Mouse (Mus musculus) embryonic facial prominence, embryonic 14.5 days (tissue): Measurements from ENCODE around the gene B4gat1. TPM values are rescaled to one million over a fixed set of nuclear protein-coding genes. Genes with fewer than 3 reads are reported as not detected.

ENCODE experiments used
- ATAC-seq: fragments of 200-750 bp; cut with Nextera tagmentation; 2 replicates; pipeline ENCODE4 v1.8.0; 2017; ENCODE audit warnings: low read depth, moderate number of reproducible peaks, moderate TSS enrichment
- DNase-seq: peaks from one replicate; pipeline ENCODE4 v3.0.0-alpha.2; 2015; ENCODE audit warnings: low spot score
- H3K27ac ChIP-seq: fragments of 300-500 bp; sonication (generic); replicated peaks from 2 replicates; pipeline ENCODE4 v1.5.1; 2014; ENCODE audit warnings: low read depth, mild to moderate bottlenecking, low read length, moderate library complexity
- H3K27me3 ChIP-seq: fragments of 300-500 bp; sonication (generic); replicated peaks from 2 replicates; pipeline ENCODE4 v1.6.1; 2014; ENCODE audit warnings: low read length; ENCODE audit not compliant: control insufficient read depth, insufficient read depth
- H3K36me3 ChIP-seq: fragments of 300-500 bp; sonication (generic); 2 replicates; pipeline ENCODE4 v1.6.1; 2014; ENCODE audit warnings: low read length, mixed read lengths; ENCODE audit not compliant: control insufficient read depth, insufficient read depth
- H3K4me1 ChIP-seq: fragments of 300-500 bp; sonication (generic); 2 replicates; pipeline ENCODE4 v1.6.1; 2014; ENCODE audit warnings: antibody characterized with exemption, low read length; ENCODE audit not compliant: control insufficient read depth, insufficient read depth
- H3K4me2 ChIP-seq: fragments of 300-500 bp; sonication (generic); 2 replicates; pipeline ENCODE4 v1.6.1; 2014; ENCODE audit warnings: low read depth, mild to moderate bottlenecking, low read length, moderate library complexity, mixed read lengths
- H3K4me3 ChIP-seq: fragments of 300-500 bp; sonication (generic); 2 replicates; pipeline ENCODE4 v1.5.1; 2014; ENCODE audit warnings: low read depth, mild to moderate bottlenecking, low read length
- H3K9ac ChIP-seq: fragments of 300-500 bp; sonication (generic); 2 replicates; pipeline ENCODE4 v1.6.1; 2014; ENCODE audit warnings: low read depth, mild to moderate bottlenecking, low read length, moderate library complexity, mixed read lengths
- H3K9me3 ChIP-seq: fragments of 300-500 bp; sonication (generic); 2 replicates; pipeline ENCODE4 v1.6.1; 2016; ENCODE audit warnings: low read length; ENCODE audit not compliant: control insufficient read depth
- WGBS: fragments of 180-500 bp; shearing (Covaris S2); extraction: QIAGEN DNeasy Blood & Tissue Kit; methylation state at CpG from one replicate; pipeline ENCODE4 v1.1.7; 2014; 5-methylcytosine and 5-hydroxymethylcytosine counted together
- polyA plus RNA-seq: library from polyadenylated mRNA; unstranded; fragments of >200 nt; fragmentation: Nextera tagmentation; extraction: Ambion mirVana; gene quantifications from 2 replicates; pipeline ENCODE4 v1.2.1, GENCODE M21; 2014

B4gat1 gene
- polyA plus RNA-seq, 1 experiment from 2014 or later, result 42.9 TPM

- Histone ChIP-seq H3K36me3 (peaks cover 29% of the 10 kb centered on the region), H3K9ac (peak overlapping the region; percentile 2; the same call in 1 of the 2 replicates), H3K4me1 (peaks cover 13% of the 10 kb centered on the region), H3K4me2 (peak overlapping the region; percentile 40), H3K4me3 (peak overlapping the region; percentile 17; the same call in 1 of the 2 replicates), H3K9me3 (no peaks in the 10 kb centered on the region), H3K27ac (no peak overlapping the region), H3K27me3 (peaks cover 33% of the 10 kb centered on the region)
- ATAC-seq (no peak), DNase-seq (no peak)
- WGBS, result 4% methylated on average over 17 of the region's 17 CpGs
Measured at GRCm38 (mm10) chr19:5051031-5051430, 12.4 kb downstream of the B4gat1 start.

DNA sequence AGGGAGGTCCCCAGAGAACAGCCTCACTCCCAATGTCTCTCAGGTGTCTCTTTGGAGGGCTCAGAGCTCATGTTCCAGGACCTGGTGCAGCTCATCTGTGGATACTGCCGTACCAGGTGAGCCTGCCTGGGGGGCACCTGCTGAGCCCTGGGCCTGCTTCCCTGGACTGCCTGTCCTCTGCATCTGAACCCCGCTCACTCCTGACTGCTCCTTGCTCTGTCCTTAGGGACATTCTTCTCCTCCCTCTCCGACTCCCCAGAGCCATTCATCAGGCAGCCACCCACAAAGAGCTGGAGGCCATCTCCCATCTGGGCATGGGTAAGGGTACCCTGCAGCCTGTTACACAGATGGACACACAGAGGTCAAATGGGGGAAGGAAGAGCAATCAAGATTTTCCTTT is 12.9 kb downstream of the B4gat1 start:
- H3K9me3 ChIP-seq, result no peaks in the 10 kb centered on the region
- peaks cover 33% of the 10 kb centered on the region for H3K27me3 ChIP-seq
- peak overlapping the region; percentile 2; the same call in 1 of the 2 replicates for H3K9ac ChIP-seq
- peak overlapping the region; percentile 40 for H3K4me2 ChIP-seq
- peaks cover 24% of the 10 kb centered on the region for H3K36me3 ChIP-seq
- no peak overlapping the region for H3K27ac ChIP-seq
- DNase-seq (no peak), ATAC-seq (no peak)
- 31% methylated on average over 3 of the region's 3 CpGs for WGBS
- H3K4me1 ChIP-seq, result peaks cover 13% of the 10 kb centered on the region
- 0 out of 2 replicates have a peak overlapping the region, but pooled peaks have one; percentile 17 for H3K4me3 ChIP-seq

DNA sequence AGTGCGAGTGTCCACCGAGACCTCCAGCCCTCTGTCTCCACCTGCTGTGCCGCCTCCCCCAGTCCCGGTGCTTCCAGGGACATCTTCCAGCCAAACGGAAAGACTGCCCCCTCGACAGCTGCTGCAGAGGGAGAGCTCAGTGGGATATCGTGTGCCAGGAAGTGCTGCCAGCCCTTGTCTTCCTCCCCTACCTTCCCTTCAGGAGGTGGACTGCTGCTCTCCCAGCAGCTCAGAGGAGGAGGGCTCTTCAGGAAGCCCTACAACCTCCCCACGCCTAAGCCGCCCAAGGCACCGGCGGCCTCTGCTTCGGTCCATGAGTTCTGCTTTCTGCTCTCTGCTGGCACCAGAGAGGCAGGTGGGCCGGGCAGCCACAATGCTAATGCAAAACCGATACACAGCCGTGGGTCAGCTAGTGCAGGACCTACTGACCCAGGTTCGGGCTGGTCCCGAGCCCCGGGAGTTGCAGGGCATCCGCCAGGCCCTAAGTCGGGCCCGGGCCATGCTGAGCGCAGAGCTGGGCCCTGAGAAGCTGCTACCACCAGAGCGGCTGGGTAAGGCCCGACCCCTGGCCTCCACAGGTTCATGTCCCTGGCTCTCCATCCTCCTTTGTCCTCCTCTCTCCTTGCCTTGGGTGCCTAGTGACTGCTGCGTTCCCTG is 13.7 kb downstream of the B4gat1 start:
- WGBS, result 33% methylated on average over 19 of the region's 25 CpGs
- no peaks in the 10 kb centered on the region for H3K9me3 ChIP-seq
- DNase-seq (no peak), ATAC-seq (no peak)
- no peak overlapping the region for H3K4me3 ChIP-seq
- peaks cover 16% of the 10 kb centered on the region for H3K36me3 ChIP-seq
- H3K27me3 ChIP-seq, result peaks cover 33% of the 10 kb centered on the region
- no peak overlapping the region for H3K4me2 ChIP-seq
- no peak overlapping the region for H3K9ac ChIP-seq
- no peak overlapping the region for H3K27ac ChIP-seq
- H3K4me1 ChIP-seq, result peaks cover 13% of the 10 kb centered on the region

DNA sequence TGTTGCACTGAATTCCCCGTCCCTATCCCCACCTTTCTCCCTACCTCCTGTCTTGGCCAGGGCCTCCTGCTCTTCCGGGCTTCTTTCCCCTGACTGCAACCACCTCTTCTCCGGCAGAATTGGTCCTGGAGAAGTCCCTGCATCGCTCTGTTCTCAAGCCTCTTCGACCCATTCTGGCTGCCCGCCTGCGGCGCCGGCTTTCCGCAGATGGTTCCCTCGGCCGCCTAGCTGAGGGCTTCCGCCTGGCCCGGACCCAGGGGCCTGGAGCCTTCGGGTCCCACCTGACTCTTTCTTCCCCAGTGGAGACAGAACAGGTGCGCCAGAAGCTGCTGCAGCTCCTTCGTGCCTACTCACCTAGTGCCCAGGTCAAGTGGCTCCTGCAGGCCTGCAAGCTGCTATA is 14.2 kb downstream of the B4gat1 start:
- no peak overlapping the region for H3K9ac ChIP-seq
- H3K4me3 ChIP-seq, result no peak overlapping the region
- H3K4me2 ChIP-seq, result no peak overlapping the region
- peaks cover 13% of the 10 kb centered on the region for H3K4me1 ChIP-seq
- ATAC-seq (no peak), DNase-seq (no peak)
- no peaks in the 10 kb centered on the region for H3K9me3 ChIP-seq
- peaks cover 33% of the 10 kb centered on the region for H3K27me3 ChIP-seq
- H3K27ac ChIP-seq, result no peak overlapping the region
- WGBS, result 71% methylated on average over 17 of the region's 17 CpGs
- peaks cover 11% of the 10 kb centered on the region for H3K36me3 ChIP-seq

DNA sequence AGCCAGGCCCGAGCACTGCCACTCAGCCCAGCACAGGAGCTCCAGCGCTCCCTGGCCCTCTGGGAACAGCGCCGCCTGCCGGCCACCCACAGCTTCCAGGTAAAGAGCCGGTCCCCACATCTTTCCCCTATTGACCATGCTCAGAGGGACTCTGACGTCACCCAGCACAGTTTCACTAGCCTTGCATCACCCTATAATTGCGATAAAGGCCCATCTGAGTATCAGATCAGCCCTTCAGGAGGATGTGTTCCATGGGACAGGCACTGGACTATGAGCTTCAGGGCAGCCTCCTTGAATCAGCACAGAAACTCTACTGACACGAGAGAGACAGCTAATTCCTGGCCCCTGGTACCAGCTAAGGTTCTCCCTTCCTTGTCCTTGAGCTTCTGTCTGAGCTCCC is 15.3 kb downstream of the B4gat1 start:
- no peaks in the 10 kb centered on the region for H3K9me3 ChIP-seq
- H3K36me3 ChIP-seq, result 0 out of 2 replicates have a peak, but pooled peaks cover under 1% of the 10 kb centered on the region
- H3K4me3 ChIP-seq, result no peak overlapping the region
- no peak overlapping the region for H3K27ac ChIP-seq
- no peak overlapping the region for H3K9ac ChIP-seq
- DNase-seq (no peak), ATAC-seq (no peak)
- H3K4me2 ChIP-seq, result no peak overlapping the region
- H3K4me1 ChIP-seq, result peaks cover 19% of the 10 kb centered on the region
- H3K27me3 ChIP-seq, result peaks cover 33% of the 10 kb centered on the region
- WGBS, result 24% methylated on average over 9 of the region's 9 CpGs

DNA sequence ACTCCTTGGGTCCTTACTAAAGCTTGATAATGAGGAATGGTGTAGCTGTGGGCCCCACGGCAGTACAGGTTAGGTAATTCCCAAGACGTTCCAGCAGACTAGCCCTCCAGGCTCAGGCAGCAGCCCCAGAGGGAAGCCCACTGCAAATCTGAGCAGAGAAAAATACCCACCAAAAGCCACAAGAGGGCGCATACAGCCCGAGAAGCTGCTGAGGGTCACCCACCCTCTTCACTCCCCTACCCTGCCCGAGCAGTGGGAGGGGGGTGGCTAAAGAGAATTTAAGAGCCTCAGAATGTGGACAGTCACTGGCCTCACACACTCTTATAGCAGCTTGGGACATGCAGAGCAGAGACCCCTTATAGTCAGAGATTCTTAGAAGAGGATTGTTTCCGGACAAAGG is 17.6 kb downstream of the B4gat1 start:
- H3K9ac ChIP-seq, result no peak overlapping the region
- H3K4me1 ChIP-seq, result peaks cover 31% of the 10 kb centered on the region
- ATAC-seq, result peak; percentile 50
- H3K27me3 ChIP-seq, result peaks cover 27% of the 10 kb centered on the region
- H3K36me3 ChIP-seq, result no peaks in the 10 kb centered on the region
- peak; percentile 73 for DNase-seq
- H3K4me3 ChIP-seq, result no peak overlapping the region
- no peaks in the 10 kb centered on the region for H3K9me3 ChIP-seq
- no peak overlapping the region for H3K4me2 ChIP-seq
- 12% methylated on average over 6 of the region's 6 CpGs for WGBS
- no peak overlapping the region for H3K27ac ChIP-seq

GRCm38 (mm10) chr19:5057876-5058775 is 19.5 kb downstream of the B4gat1 start:
- no peaks in the 10 kb centered on the region for H3K36me3 ChIP-seq
- no peak overlapping the region for H3K9ac ChIP-seq
- no peaks in the 10 kb centered on the region for H3K9me3 ChIP-seq
- no peak overlapping the region for H3K4me3 ChIP-seq
- H3K27me3 ChIP-seq, result peaks cover 9% of the 10 kb centered on the region; the same call in 1 of the 2 replicates
- ATAC-seq, result no peak
- H3K27ac ChIP-seq, result 0 out of 2 replicates have a peak overlapping the region, but pooled peaks have one; percentile 54
- peaks cover 32% of the 10 kb centered on the region for H3K4me1 ChIP-seq
- WGBS, result 30% methylated on average over 16 of the region's 16 CpGs
- no peak overlapping the region for H3K4me2 ChIP-seq
- no peak for DNase-seq

DNA sequence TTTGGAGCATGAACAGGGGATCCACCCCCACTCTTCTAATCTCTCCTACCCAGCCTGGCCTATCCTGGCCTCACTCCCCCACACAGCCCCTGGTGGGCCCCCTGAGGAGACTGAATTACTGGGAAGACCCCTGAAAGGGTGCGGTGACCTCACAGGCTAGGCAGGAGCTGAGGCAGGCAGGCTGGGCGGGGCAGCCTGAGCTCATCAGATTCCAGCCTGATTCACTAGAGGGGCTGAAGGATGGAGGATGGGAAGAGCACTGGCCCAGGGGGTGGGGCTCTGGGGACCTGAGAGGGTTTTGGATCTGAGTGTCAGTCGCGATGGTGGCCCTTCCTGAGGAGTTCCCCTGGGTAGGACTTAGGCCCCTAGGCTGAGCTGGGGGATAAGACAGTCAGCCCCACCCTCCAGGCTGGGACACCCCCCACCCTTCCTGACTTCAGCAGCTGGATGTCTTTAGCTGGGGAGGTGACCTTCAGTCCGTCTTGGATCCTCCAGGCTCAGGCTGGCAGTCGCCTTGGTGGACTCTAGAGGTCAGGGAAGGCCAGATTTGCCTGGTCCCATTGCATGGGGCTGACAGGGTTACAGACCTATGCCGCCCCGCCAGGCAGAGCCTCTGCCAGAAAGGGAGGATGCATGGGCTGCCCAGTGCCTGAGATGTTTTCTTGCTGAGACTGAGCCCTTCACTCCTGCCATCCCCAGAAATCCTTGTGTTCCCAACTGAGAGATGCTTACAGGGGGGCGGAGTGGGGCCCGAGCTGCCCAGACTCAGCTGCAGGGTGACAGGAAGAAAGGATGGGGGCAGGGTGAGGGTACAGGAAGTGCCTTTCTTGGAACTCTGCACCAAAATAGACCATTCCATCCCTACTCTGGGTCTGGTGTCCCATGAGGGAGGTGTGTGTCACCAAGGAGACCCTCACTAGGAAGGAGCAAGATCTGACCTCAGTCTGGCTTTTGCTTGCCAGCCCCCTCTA is 20.5 kb downstream of the B4gat1 start:
- Histone ChIP-seq H3K4me3 (no peak overlapping the region), H3K4me2 (peak overlapping the region; percentile 7; the same call in 1 of the 2 replicates), H3K27me3 (0 out of 2 replicates have a peak, but pooled peaks cover under 1% of the 10 kb centered on the region), H3K27ac (peak overlapping the region; percentile 54), H3K9me3 (no peaks in the 10 kb centered on the region), H3K36me3 (no peaks in the 10 kb centered on the region), H3K4me1 (peaks cover 32% of the 10 kb centered on the region), H3K9ac (no peak overlapping the region)
- ATAC-seq (peak; percentile 19; the same call in 1 of the 2 replicates), DNase-seq (no peak)
- 24% methylated on average over 9 of the region's 10 CpGs for WGBS
